Mouse (Mus musculus) c-Kit-positive CD71-positive TER-119-negative erythroid progenitor cells, embryonic 14.5 days (primary cell): Measurements from ENCODE around the gene Sytl1.
A peak's percentile ranks its signal among the peaks of the same experiment; 100 is the strongest.

Experiments
- DNase-seq: peaks from one replicate; pipeline ENCODE4 v3.0.0-alpha.2; 2013; ENCODE audit warnings: low read depth

Sytl1 gene

DNA sequence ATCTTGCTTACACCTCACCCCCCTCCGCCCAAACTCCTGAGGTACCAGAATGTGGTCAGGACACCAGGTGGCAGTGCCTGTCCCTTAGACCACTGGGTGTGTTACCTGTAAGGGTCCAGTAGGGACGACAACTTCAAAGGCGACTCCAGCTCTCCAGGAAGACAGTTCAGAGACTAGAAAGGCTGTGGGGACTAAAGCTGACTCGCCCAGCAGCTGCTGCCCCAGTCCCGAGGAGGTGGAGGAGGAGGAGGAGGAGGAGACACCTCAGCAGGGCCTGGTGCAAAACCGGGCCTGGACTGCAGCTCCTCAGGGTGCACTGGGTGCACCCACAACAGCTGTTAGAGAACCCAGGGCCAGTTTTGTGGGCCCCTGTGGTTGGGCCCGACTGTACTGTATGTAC lies at the start of gene Sytl1:
Sytl1 (minus strand) TSS at position 232 of the 400 bp plus-strand sequence.
- no peak for DNase-seq

DNA sequence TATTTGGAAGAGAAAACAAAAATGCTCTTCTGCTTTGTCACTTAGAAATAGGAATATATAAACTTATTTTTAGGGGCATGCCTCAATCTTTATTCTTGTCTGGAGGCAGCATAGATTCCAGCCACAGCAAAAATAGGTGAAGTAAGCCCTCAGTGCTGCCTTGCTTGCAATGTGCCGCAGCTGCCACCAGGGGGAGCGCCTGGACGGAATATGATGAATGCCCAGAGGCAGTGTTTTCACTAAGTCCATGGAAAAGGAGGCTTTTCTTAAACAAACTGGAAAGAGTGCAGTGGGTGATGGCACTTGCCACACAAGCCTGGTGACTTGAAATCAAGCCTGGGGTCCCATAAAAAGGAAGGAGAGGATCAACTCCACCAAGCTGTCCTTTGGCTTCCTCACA lies 47.0 kb upstream of the Sytl1 start:
- peak; percentile 71 for DNase-seq

DNA sequence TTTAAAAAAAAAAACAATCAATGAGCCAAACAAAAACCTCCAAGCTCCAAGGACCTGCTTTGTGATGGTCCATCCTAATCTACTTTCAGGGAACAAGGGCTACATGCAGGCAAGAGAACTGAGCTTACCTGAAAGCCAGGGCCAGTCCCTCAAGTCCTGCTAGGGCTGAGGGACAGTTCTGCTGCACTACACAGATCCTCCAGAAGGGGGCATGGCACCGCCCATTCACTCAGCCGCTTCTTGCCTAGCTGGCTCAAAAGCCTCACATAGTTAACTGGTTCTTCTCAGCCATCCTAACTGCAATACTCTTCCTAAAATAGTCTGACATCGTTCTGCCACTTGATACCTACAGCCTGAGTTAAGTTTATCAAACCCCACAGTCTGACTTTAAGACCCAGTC lies 44.4 kb upstream of the Sytl1 start:
- no peak for DNase-seq

DNA sequence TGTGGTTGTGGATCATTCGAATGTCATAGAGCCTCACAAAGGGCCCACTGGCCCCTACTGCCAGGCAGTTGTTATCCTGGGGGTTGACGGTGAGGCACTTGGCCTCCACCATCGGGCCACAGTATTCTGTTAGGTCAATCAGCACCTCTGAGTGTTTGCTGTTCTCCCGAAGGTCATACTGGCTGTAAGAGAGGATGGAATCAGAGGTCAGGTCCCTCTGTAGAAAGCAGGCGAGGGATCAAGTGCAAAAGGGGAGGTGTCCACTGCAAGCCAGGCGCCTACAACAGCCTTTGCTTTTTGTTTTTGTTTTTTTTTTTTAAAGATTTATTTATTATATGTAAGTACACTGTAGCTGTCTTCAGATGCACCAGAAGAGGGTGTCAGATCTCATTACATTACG lies 42.9 kb upstream of the Sytl1 start:
- no peak for DNase-seq

- no peak for DNase-seq
These were observed 41.9 kb upstream of the Sytl1 start for GRCm38 (mm10) chr4:133304770-133305169.

- DNase-seq, result no peak
These were observed 39.8 kb upstream of the Sytl1 start for GRCm38 (mm10) chr4:133302668-133303067.

- no peak for DNase-seq
These were observed 38.9 kb upstream of the Sytl1 start for GRCm38 (mm10) chr4:133301802-133302201.

DNA sequence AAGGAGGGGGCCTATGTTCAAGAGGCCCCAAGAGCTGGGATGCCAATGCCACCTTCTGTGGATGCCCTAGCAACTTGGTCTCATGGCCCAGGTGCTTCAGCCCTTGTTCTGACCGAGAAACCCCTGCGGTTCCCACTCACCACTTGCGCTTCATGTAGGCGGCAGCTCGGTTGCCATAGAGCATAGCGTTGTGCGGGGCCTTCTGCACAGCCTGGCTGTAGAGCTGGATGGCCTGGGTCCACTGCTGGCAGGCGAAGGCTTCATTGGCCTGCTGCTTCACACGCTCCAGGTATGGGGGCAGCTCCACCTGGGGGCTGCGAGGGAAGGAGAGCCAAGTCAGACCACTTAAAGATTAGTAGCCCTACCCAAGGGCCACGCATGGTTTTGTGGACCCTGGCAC lies 37.5 kb upstream of the Sytl1 start:
- no peak for DNase-seq

DNA sequence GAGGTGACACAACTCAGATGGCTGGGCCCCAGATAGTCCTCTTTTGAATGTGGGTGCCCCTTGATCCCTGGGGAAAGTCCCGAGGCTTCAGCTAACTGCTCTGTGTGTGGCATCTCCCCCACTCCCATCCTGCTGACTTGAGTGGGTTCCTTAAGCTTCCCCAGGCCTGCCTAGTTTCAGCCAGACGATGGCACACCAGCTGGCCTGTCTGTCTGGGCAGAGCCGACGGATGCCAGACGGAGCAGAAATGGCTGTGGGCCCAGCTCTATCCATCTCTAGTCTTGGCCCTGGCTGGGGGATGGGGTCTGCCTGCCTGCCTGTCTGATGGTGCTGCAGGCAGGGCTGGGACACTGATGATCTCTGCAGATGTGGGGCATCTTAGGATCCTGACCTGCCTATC lies 36.8 kb upstream of the Sytl1 start:
- DNase-seq, result no peak

GRCm38 (mm10) chr4:133298516-133299365 lies 35.8 kb upstream of the Sytl1 start:
- DNase-seq, result no peak

DNA sequence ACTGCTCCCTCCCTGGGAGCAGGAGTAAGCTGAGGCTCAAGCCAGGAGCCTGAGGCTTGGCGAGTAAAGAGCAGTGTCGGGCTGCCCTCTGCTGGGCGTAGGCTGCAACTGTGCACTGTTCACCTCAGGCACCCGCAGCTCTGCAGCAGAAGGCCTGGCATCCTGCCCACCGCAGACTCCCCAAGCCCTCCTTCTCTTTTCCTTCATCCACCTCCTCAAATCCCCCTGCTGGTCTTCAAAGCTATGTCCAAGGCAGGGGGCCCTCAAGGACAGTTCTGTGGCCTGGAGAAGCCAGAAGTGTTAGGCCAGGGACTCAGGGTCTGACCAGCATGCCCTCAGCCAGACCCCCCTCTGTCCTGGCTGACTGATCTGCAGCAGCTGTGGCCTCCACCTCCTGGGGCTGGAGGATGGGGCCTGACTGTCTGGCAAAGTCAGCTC lies 34.9 kb upstream of the Sytl1 start:
- DNase-seq, result no peak

GRCm38 (mm10) chr4:133297360-133297759 lies 34.4 kb upstream of the Sytl1 start:
- DNase-seq, result no peak

DNA sequence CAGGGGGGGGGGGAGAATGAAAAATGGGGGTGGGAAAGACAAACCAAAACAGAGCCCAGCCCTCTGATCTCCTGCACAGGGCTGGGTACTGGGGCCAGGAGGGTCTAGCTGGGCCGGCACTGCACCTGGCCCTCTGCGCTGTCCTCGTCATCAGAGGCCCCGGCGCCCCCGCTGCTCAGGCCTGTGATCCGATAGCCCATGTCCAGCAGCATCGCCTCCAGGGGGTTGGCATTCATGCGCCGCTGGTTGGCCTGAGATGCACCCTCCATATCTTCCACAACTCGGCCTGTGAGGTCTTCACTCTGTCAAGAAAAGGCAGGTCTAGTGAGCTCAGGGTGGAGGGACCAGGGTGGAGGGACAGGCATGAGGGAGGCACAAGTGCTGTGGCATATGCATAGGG lies 31.2 kb upstream of the Sytl1 start:
- no peak for DNase-seq

DNA sequence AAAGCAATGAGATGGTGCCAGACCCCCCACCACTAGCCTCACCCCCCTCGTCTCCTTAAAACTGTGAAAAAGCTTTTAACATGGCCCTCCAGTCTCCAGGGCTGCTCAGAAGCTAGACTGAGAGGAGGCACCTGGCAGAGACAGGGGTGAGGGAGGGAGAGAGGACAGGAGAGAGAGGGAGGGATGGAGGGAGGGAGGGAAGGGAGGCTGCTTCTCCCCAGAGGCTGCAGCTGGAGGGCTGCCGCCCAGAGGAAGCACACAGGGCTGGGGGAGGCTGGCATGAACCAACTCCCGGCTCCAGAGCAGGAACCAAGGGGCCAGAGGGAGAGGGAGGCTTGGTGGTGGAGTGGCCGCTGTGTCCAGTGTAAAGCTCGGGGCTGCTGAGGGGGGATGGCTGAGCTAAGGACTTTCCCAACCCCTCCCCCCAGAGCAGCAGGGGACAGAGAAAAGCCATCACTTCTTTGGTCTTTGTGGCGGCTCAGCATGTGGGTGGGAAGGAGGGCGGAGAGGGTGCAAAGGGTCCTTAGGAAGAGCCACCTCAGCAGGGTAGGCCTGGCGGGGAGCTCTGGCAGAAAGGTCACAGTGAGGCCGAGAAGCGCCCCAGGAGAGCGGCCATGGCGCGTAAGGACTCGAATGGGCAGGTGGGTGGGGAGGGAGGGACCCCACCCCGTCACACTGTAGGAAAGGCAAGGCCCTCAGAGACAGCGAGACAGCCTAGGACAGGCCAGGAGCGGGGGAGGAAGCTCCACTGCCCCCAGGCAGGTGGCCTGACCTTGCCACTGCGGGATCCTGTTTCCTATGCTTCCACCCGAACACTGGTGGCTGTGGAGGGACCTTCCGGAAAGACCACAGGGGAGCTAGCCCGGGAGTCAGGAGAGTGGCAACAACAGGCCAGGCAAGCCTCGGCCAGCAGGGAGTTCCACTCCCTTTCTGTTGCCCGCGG lies 30.3 kb upstream of the Sytl1 start:
- no peak for DNase-seq

GRCm38 (mm10) chr4:133292405-133292804 lies 29.5 kb upstream of the Sytl1 start:
- no peak for DNase-seq

DNA sequence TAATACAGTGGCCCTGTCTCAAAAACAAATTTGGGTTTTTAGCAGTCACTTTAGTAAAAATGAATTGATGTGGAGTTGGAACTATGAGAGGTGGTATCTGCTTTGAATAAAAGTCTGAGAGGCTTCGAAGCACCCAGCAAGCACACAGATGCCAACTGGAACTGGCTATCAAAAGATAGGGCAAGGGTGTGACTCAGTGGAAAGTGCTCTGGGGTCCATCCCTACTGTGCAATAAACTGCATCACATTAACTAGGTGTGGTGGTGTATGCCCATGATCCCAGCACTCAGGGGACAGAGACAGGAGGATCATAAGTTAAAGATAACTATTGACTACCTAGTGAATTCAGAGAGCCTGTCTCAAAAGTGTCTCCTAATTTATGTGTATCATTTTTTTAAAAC lies 28.3 kb upstream of the Sytl1 start:
- DNase-seq, result no peak

- no peak for DNase-seq
These were observed 23.7 kb upstream of the Sytl1 start for GRCm38 (mm10) chr4:133286476-133287077.

- DNase-seq, result peak; percentile 96
These were observed 23.0 kb upstream of the Sytl1 start for GRCm38 (mm10) chr4:133285950-133286349.

- DNase-seq, result peak; percentile 55
These were observed 22.4 kb upstream of the Sytl1 start for GRCm38 (mm10) chr4:133285299-133285698.

DNA sequence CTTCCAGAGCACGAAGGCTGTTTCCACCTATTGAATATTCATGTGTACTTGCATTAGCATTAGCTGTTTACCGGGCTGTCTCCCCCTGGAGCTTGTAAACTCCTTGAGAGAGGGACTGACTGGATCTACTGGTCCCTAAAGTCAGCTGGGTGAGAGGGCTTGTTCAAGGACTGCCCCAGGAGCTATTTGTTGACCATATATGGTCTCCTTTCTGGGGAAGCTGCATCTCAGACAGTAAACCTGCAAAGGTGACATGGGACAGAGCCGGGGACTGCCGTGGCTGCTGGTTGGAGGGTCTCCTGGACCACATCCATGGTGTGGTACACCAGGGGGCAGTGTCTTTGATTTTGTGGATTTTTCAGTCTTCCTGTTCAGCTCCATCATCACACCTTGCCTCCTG lies 19.7 kb upstream of the Sytl1 start:
- no peak for DNase-seq

- no peak for DNase-seq
These were observed 19.1 kb upstream of the Sytl1 start for GRCm38 (mm10) chr4:133281951-133282481.

DNA sequence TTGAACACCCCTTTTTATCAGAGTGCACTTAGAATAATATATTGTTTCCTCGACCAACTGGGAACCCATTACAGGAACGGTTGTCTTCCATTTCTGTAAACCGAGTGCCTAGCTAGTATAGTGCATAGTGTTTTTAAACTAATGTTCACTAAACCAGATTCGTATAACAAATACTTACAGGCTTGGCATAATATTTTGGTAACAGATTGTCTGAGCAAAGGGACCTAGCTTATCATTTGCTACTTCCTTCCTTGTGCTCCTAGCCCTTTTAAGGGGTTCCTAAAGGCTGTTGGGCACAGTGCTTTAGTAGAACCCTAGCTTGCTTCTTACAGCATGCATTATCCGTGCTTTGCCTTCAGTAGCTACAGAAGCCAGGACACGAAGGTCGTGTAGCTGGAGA lies 18.6 kb upstream of the Sytl1 start:
- DNase-seq, result no peak
